Mouse (Mus musculus): Measurements from ENCODE around the gene Mrpl40.

Mrpl40 gene

GRCm38 (mm10) chr16:18829102-18829501, 47.6 kb downstream of the Mrpl40 start:
- DNase-seq (ENCODE audit: low read depth, low spot score) = no peak

DNA sequence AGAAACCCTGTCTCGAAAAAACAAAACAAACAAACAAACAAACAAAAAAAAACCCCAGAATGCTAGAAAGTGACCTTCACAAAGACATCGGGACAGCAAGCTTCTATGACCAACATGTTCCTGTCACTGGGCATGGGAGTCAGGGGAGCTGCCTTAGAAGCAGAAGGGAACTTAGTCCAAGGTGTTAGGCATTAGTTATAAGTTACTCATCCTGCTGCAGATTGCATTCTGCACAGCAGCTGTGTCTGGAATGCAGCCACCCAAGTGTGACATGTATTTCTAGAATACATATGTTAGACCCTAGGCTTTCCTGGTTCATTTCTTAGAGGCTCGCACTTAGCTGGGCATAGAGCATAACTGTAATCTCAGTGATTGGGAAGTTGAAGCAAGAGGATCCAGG, 48.0 kb downstream of the Mrpl40 start:
- DNase-seq (ENCODE audit: low read depth, low spot score) = no peak

- DNase-seq (ENCODE audit: low read depth, low spot score) = no peak
Measured at GRCm38 (mm10) chr16:18822925-18823324, 53.7 kb downstream of the Mrpl40 start.

DNA sequence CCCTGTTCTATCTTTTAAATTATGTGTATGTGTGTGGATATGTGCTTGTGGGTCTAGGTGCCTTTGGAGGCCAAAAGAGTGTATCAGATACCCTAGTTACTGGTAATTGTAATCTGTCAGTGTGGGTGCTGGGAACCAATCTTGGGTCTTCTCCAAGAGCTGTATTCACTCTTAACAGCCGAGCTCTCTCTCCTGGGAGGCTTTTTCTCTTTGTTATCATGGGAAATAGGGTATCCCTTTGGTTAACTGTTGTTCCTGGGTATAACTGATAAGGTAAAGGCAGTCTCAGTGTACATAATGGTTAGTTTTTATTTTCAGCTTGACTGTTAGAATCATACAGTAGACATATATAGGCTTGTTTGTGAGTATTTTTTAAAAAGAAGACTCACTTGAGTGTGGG, 54.3 kb downstream of the Mrpl40 start:
- DNase-seq (ENCODE audit: low read depth, low spot score) = no peak
